Mouse (Mus musculus) heart, embryonic 12.5 days (tissue): ENCODE results near the gene Hist1h4h. TPM values are rescaled to one million over a fixed set of nuclear protein-coding genes. Genes with fewer than 3 reads are reported as not detected.
A peak's percentile ranks its signal among the peaks of the same experiment; 100 is the strongest.
"Not testable (repeated sequence)": the region's sequence is repeated elsewhere in the genome, so short reads cannot be mapped to it uniquely, and the experiment has no call there.

ENCODE experiments used
- ATAC-seq: fragments of 200-750 bp; cut with Nextera tagmentation; 2 replicates; pipeline ENCODE4 v1.8.0; 2017; ENCODE audit warnings: moderate TSS enrichment, moderate library complexity; ENCODE audit not compliant: insufficient number of reproducible peaks, low FRiP score
- H3K27ac ChIP-seq: fragments of 300-500 bp; sonication (generic); 2 replicates; pipeline ENCODE4 v1.5.1; 2016; ENCODE audit warnings: mild to moderate bottlenecking, moderate library complexity; ENCODE audit not compliant: poor library complexity, severe bottlenecking
- H3K27me3 ChIP-seq: fragments of 300-500 bp; sonication (generic); replicated peaks from 2 replicates; pipeline ENCODE4 v1.6.1; 2016; ENCODE audit warnings: mild to moderate bottlenecking, moderate library complexity
- H3K36me3 ChIP-seq: fragments of 300-500 bp; sonication (generic); 2 replicates; pipeline ENCODE4 v1.6.1; 2016; ENCODE audit warnings: mild to moderate bottlenecking, moderate library complexity
- H3K4me1 ChIP-seq: fragments of 300-500 bp; sonication (generic); replicated peaks from 2 replicates; pipeline ENCODE4 v1.6.1; 2016; ENCODE audit warnings: mild to moderate bottlenecking
- H3K4me2 ChIP-seq: fragments of 300-500 bp; sonication (generic); 2 replicates; pipeline ENCODE4 v1.6.1; 2016; ENCODE audit warnings: mild to moderate bottlenecking, moderate library complexity
- H3K4me3 ChIP-seq: fragments of 300-500 bp; sonication (generic); 2 replicates; pipeline ENCODE4 v1.5.1; 2016; ENCODE audit warnings: mild to moderate bottlenecking
- H3K9ac ChIP-seq: fragments of 300-500 bp; sonication (generic); 2 replicates; pipeline ENCODE4 v1.6.1; 2016; ENCODE audit warnings: mild to moderate bottlenecking, moderate library complexity
- H3K9me3 ChIP-seq: fragments of 300-500 bp; sonication (generic); replicated peaks from 2 replicates; pipeline ENCODE4 v1.6.1; 2016; ENCODE audit warnings: mild to moderate bottlenecking, moderate library complexity
- WGBS: fragments of 180-500 bp; shearing (Covaris S2); methylation state at CpG from one replicate; pipeline ENCODE4 v1.1.7; 2016; 5-methylcytosine and 5-hydroxymethylcytosine counted together
- polyA plus RNA-seq: library from polyadenylated mRNA; unstranded; fragments of >200 nt; fragmentation: Nextera tagmentation; extraction: Ambion mirVana; gene quantifications from 2 replicates; pipeline ENCODE4 v1.2.1, GENCODE M21; 2016

Gene Hist1h4h
- polyA plus RNA-seq, 1 experiment from 2014 or later: 4.4 TPM

GRCm38 (mm10) chr13:23525901-23526300 lies 4.9 kb upstream of the Hist1h4h start:
- peak overlapping the region; percentile 51 for H3K4me3 ChIP-seq
- peaks cover 15% of the 10 kb centered on the region for H3K4me1 ChIP-seq
- 1% methylated on average over 10 of the region's 10 CpGs for WGBS
- no peak overlapping the region for H3K9ac ChIP-seq
- no peak overlapping the region for H3K27ac ChIP-seq
- no peaks in the 10 kb centered on the region for H3K9me3 ChIP-seq
- no peaks in the 10 kb centered on the region for H3K36me3 ChIP-seq
- ATAC-seq: no peak
- H3K27me3 ChIP-seq: no peaks in the 10 kb centered on the region
- peak overlapping the region; percentile 65 for H3K4me2 ChIP-seq

DNA sequence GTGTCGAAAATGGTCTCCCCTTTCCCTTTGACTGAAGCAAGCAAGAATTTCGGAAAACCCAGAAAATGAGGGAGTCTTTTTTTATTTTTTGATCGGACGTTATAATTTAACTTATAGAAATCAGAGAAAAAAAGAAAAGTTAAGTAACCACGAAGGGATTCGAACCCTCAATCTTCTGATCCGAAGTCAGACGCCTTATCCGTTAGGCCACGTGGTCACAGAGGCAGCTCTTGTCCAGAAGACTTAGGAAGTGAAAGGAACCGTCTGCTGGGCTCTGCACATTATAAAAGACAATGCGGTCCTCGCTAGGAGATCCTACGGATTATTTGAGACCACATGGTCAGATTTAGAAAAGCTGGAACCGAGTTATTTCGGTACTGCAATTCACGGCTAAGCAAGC lies 4.5 kb upstream of the Hist1h4h start:
- Histone ChIP-seq H3K27ac (no peak overlapping the region), H3K9ac (peak overlapping the region; percentile 67), H3K4me1 (peaks cover 15% of the 10 kb centered on the region), H3K27me3 (no peaks in the 10 kb centered on the region), H3K9me3 (no peaks in the 10 kb centered on the region), H3K36me3 (no peaks in the 10 kb centered on the region), H3K4me2 (peak overlapping the region; percentile 65), H3K4me3 (peak overlapping the region; percentile 51)
- 0 out of 2 replicates have a peak, but pooled peaks have one; percentile 49 for ATAC-seq
- under 1% methylated on average over 17 of the region's 17 CpGs for whole genome bisulfite sequencing

GRCm38 (mm10) chr13:23529005-23529404 lies 1.8 kb upstream of the Hist1h4h start:
- Histone ChIP-seq H3K27me3 (no peaks in the 10 kb centered on the region), H3K4me3 (no peak overlapping the region), H3K4me2 (peak overlapping the region; percentile 38), H3K36me3 (no peaks in the 10 kb centered on the region), H3K4me1 (peaks cover 25% of the 10 kb centered on the region), H3K9ac (peak overlapping the region; percentile 7; the same call in 1 of the 2 replicates), H3K27ac (peak overlapping the region; percentile 57), H3K9me3 (no peaks in the 10 kb centered on the region)
- ATAC-seq: no peak
- 84% methylated on average over 5 of the region's 5 CpGs for WGBS

DNA sequence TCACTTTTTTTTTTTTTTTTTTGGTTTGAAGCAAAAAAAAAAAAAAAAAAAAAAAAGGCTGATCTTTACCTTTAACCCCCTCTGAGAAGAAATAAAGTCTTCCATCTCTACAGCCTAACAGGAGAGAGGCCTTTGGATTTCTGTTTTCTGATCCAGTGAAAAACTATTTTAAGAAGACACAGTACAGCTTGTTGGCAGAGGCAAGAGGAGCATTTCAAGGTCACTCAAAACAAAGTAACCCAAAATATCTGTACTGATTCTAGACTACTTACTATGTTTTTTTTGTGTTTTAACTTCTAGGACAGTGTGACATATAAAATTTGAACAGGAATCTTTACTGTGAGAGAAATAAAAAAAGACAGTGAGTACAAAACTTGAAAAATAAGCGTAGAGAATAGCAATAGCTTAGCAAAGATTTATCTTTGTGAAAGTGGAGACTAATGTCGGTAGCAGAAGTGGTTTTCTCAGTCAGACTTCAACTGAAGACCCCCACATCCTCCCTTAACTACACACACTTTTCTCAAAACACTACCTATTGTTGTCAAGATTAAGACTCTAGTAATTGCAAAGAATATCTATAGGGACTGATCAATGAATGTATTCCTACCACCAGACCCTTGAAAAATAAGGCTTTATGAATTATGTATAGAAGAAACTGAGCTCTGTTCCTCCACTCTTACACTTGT lies 1.2 kb upstream of the Hist1h4h start:
- no peaks in the 10 kb centered on the region for H3K36me3 ChIP-seq
- no peaks in the 10 kb centered on the region for H3K27me3 ChIP-seq
- H3K4me1 ChIP-seq: peaks cover 28% of the 10 kb centered on the region
- H3K9ac ChIP-seq: peak overlapping the region; percentile 85; the same call in 1 of the 2 replicates
- H3K4me3 ChIP-seq: peak overlapping the region; percentile 63
- peak overlapping the region; percentile 97 for H3K27ac ChIP-seq
- ATAC-seq: no peak
- 28% methylated on average over 2 of the region's 2 CpGs for WGBS
- peak overlapping the region; percentile 67; the same call in 1 of the 2 replicates for H3K4me2 ChIP-seq
- H3K9me3 ChIP-seq: no peaks in the 10 kb centered on the region

- no peak for ATAC-seq
- H3K4me2 ChIP-seq: peak overlapping the region; percentile 67
- peak overlapping the region; percentile 85 for H3K9ac ChIP-seq
- no peaks in the 10 kb centered on the region for H3K36me3 ChIP-seq
- no peaks in the 10 kb centered on the region for H3K9me3 ChIP-seq
- H3K4me3 ChIP-seq: peak overlapping the region; percentile 63
- no peaks in the 10 kb centered on the region for H3K27me3 ChIP-seq
- under 1% methylated on average over 20 of the region's 20 CpGs for WGBS
- peaks cover 27% of the 10 kb centered on the region for H3K4me1 ChIP-seq
- H3K27ac ChIP-seq: peak overlapping the region; percentile 97
These were observed 509 bp upstream of the Hist1h4h start for GRCm38 (mm10) chr13:23530181-23530900.

GRCm38 (mm10) chr13:23532262-23533075 lies 1.6 kb downstream of the Hist1h4h start:
- no peak for ATAC-seq
- no peaks in the 10 kb centered on the region for H3K36me3 ChIP-seq
- H3K27me3 ChIP-seq: no peaks in the 10 kb centered on the region
- peak overlapping the region; percentile 54; the same call in 1 of the 2 replicates for H3K9ac ChIP-seq
- H3K27ac ChIP-seq: peak overlapping the region; percentile 97
- peaks cover 34% of the 10 kb centered on the region for H3K4me1 ChIP-seq
- H3K4me3 ChIP-seq: peak overlapping the region; percentile 63
- H3K4me2 ChIP-seq: peak overlapping the region; percentile 80
- H3K9me3 ChIP-seq: no peaks in the 10 kb centered on the region
- WGBS: 25% methylated on average over 9 of the region's 9 CpGs

- H3K9ac ChIP-seq: peak within 1 kb of the TSS; percentile 74
- not testable (repeated sequence) for H3K9me3 ChIP-seq, H3K27me3 ChIP-seq, H3K36me3 ChIP-seq
- WGBS: under 1% methylated on average over 31 of the region's 53 CpGs
- peak within 1 kb of the TSS; percentile 86 for H3K27ac ChIP-seq
- peak; percentile 30; the same call in 1 of the 2 replicates for ATAC-seq
- peaks cover 29% of the 10 kb centered on the region for H3K4me1 ChIP-seq
- peak within 1 kb of the TSS; percentile 80 for H3K4me2 ChIP-seq
- peak within 1 kb of the TSS; percentile 63 for H3K4me3 ChIP-seq
These were observed 2.9 kb downstream of the Hist1h4h start, which contains the start of gene Hist1h2af for GRCm38 (mm10) chr13:23533560-23534367. Gene Hist1h2af, plus strand, starts transcription at chr13:23533906.

- peak overlapping the region; percentile 74 for H3K9ac ChIP-seq
- H3K27ac ChIP-seq: peak overlapping the region; percentile 86
- no peaks in the 10 kb centered on the region for H3K9me3 ChIP-seq
- peak overlapping the region; percentile 63 for H3K4me3 ChIP-seq
- H3K4me2 ChIP-seq: peak overlapping the region; percentile 80
- no peak for ATAC-seq
- no peaks in the 10 kb centered on the region for H3K36me3 ChIP-seq
- 2% methylated on average over 15 of the region's 15 CpGs for WGBS
- no peaks in the 10 kb centered on the region for H3K27me3 ChIP-seq
- H3K4me1 ChIP-seq: peaks cover 24% of the 10 kb centered on the region
These were observed 3.7 kb downstream of the Hist1h4h start for GRCm38 (mm10) chr13:23534368-23535131.

- peak within 1 kb of the TSS; percentile 86 for H3K27ac ChIP-seq
- under 1% methylated on average over 50 of the region's 62 CpGs for whole genome bisulfite sequencing
- ATAC-seq: peak; percentile 88
- peak within 1 kb of the TSS; percentile 80 for H3K4me2 ChIP-seq
- not testable (repeated sequence) for H3K27me3 ChIP-seq, H3K9me3 ChIP-seq, H3K36me3 ChIP-seq
- peak within 1 kb of the TSS; percentile 76 for H3K9ac ChIP-seq
- H3K4me3 ChIP-seq: peak within 1 kb of the TSS; percentile 63
- peaks cover 24% of the 10 kb centered on the region for H3K4me1 ChIP-seq
These were observed 4.6 kb downstream of the Hist1h4h start, which contains the start of gene Hist1h3g for GRCm38 (mm10) chr13:23535137-23536075. Gene Hist1h3g, plus strand, starts transcription at chr13:23535422.
